In the genomic region with DNA sequence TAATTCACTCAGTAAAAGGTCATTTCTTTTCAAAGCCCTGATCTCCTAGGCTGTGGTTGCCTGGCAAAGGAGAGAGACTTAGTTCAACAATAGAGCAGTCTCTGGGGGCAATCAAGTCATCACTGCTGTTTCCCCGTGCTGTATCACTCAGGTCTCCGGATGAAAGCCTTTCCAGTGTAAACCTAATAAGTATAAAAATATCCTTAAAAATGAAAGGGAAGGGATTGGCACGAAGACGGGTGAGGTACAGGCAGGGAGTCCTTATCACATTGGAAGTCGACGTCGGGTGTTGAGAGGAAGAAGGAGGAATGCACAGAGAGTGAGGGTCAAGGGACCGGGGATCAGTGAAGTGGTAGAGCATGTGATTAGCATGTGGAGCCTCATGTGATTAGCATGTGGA, we compare ENCODE assay signal across 15 mouse cellular contexts. TPM values are rescaled to one million over a fixed set of nuclear protein-coding genes. Genes with fewer than 3 reads are reported as not detected.
DNase-seq lines count a peak whose midpoint lies in the region; ATAC-seq lines count a peak whose summit lies in the region.
"Had no signal": no experiment of that assay in that cellular context is flagged by ENCODE, and none has a peak within 500 bp of the region (broad histone marks: within the 10 kb centered on the region; RNA-seq: fewer than 3 reads in every experiment).

No protein-coding gene starts in this region.

- H3K4me2 ChIP-seq in hindbrain, embryonic 14.5 days (replicated peaks), result peak overlapping the region; percentile 73; the same call in 1 of the 2 replicates
- no peak overlapping the region for H3K4me2 ChIP-seq in midbrain, embryonic 15.5 days

- peaks cover 11% of the 10 kb centered on the region for H3K36me3 ChIP-seq in hindbrain, embryonic 14.5 days (replicated peaks; ENCODE audit: control insufficient read depth, insufficient read depth)
- no peaks in the 10 kb centered on the region for H3K36me3 ChIP-seq in hindbrain, embryonic 10.5 days
- H3K36me3 ChIP-seq in midbrain, embryonic 10.5 days, result peaks cover 3% of the 10 kb centered on the region; the same call in 1 of the 2 replicates
- no peaks in the 10 kb centered on the region for H3K36me3 ChIP-seq in midbrain, embryonic 15.5 days (replicated peaks)

- no peak overlapping the region for H3K9ac ChIP-seq in hindbrain, embryonic 14.5 days
- H3K9ac ChIP-seq in midbrain, embryonic 15.5 days, result no peak overlapping the region

- H3K27me3 ChIP-seq in hindbrain, embryonic 14.5 days (ENCODE audit: control insufficient read depth, insufficient read depth, low read length), result no peaks in the 10 kb centered on the region
- no peaks in the 10 kb centered on the region for H3K27me3 ChIP-seq in hindbrain, embryonic 10.5 days (ENCODE audit: insufficient read depth, poor library complexity, severe bottlenecking)
- no peaks in the 10 kb centered on the region for H3K27me3 ChIP-seq in midbrain, embryonic 10.5 days (ENCODE audit: low read depth, poor library complexity, severe bottlenecking)
- no peaks in the 10 kb centered on the region for H3K27me3 ChIP-seq in midbrain, embryonic 15.5 days (replicated peaks)

- peaks cover 17% of the 10 kb centered on the region for H3K4me1 ChIP-seq in hindbrain, embryonic 14.5 days (replicated peaks; ENCODE audit: control insufficient read depth, insufficient read depth, low read length)
- H3K4me1 ChIP-seq in hindbrain, embryonic 10.5 days (replicated peaks), result peaks cover 24% of the 10 kb centered on the region
- H3K4me1 ChIP-seq in midbrain, embryonic 10.5 days, result peaks cover 44% of the 10 kb centered on the region
- H3K4me1 ChIP-seq in midbrain, embryonic 15.5 days, result peaks cover 24% of the 10 kb centered on the region

- DNase-seq in embryo, embryonic 9.5 days (ENCODE audit: extremely low spot score), result peak; percentile 6
- DNase-seq in embryo, embryonic 11 days, result no peak
- no peak for DNase-seq in hindbrain, embryonic 14.5 days (ENCODE audit: low spot score)
- no peak for DNase-seq in hindbrain, embryonic 10.5 days (ENCODE audit: low spot score)
- DNase-seq in midbrain, embryonic 10.5 days (ENCODE audit: low spot score), result no peak
- no peak for DNase-seq in lung, postnatal 10 days
- no peak for DNase-seq in frontal cortex, postnatal 36 days (ENCODE audit: low spot score in 2 of 2)
- DNase-seq: gastrocnemius, postnatal 25 days; left cerebral cortex, postnatal 4 days; lung, adult 2 months; retina, postnatal 1 day; thymus, adult 18-20 months had no signal

- H3K27ac ChIP-seq in hindbrain, embryonic 14.5 days, result no peak overlapping the region
- no peak overlapping the region; the same call in 1 of the 2 replicates for H3K27ac ChIP-seq in hindbrain, embryonic 10.5 days
- H3K27ac ChIP-seq in midbrain, embryonic 10.5 days (replicated peaks), result peak overlapping the region; percentile 69
- H3K27ac ChIP-seq in midbrain, embryonic 15.5 days, result no peak overlapping the region

- no peak overlapping the region for H3K4me3 ChIP-seq in hindbrain, embryonic 14.5 days (replicated peaks; ENCODE audit: low read length)
- no peak overlapping the region for H3K4me3 ChIP-seq in hindbrain, embryonic 10.5 days
- peak overlapping the region; percentile 90 for H3K4me3 ChIP-seq in midbrain, embryonic 10.5 days
- no peak overlapping the region for H3K4me3 ChIP-seq in midbrain, embryonic 15.5 days

- ATAC-seq in hindbrain, embryonic 14.5 days (ENCODE audit: low FRiP score), result no peak
- ATAC-seq in midbrain, embryonic 15.5 days (replicated peaks), result no peak
- ATAC-seq: activated CD4-positive, CD25-positive, alpha-beta regulatory T cell, adult 4 months had no signal

- WGBS in hindbrain, embryonic 14.5 days, result 55% methylated on average over 8 of the region's 8 CpGs
- 74% methylated on average over 8 of the region's 8 CpGs for WGBS in hindbrain, embryonic 10.5 days
- WGBS in midbrain, embryonic 10.5 days, result 61% methylated on average over 8 of the region's 8 CpGs
- 44% methylated on average over 8 of the region's 8 CpGs for WGBS in midbrain, embryonic 15.5 days

- H3K9me3 ChIP-seq in hindbrain, embryonic 14.5 days (ENCODE audit: control insufficient read depth, low read length), result no peaks in the 10 kb centered on the region
- H3K9me3 ChIP-seq in hindbrain, embryonic 10.5 days, result no peaks in the 10 kb centered on the region
- no peaks in the 10 kb centered on the region for H3K9me3 ChIP-seq in midbrain, embryonic 10.5 days (replicated peaks)
- no peaks in the 10 kb centered on the region for H3K9me3 ChIP-seq in midbrain, embryonic 15.5 days
- H3K9me3 ChIP-seq: G1E had no signal

RNA-seq across cellular contexts. Expression of gene Dcp1b, which starts 2.0 kb away (rescaled TPM):
- polyA plus RNA-seq in hindbrain, embryonic 14.5 days (2014; fragmentation: Nextera tagmentation; extraction: Ambion mirVana), result 11.6 and 12.6 TPM in 2 replicates
- 10.0 and 11.1 TPM in 2 replicates for polyA plus RNA-seq in hindbrain, embryonic 10.5 days (2016; fragmentation: Nextera tagmentation; extraction: Ambion mirVana)
- 10.5 and 13.8 TPM in 2 replicates for polyA plus RNA-seq in midbrain, embryonic 10.5 days (2016; fragmentation: Nextera tagmentation; extraction: Ambion mirVana)
- polyA plus RNA-seq in midbrain, embryonic 15.5 days (2015; fragmentation: Nextera tagmentation; extraction: Ambion mirVana), result 13.8 and 14.2 TPM in 2 replicates

RNA-seq across cellular contexts. Expression of gene Cacna1c, which starts 19.1 kb away (rescaled TPM):
- polyA plus RNA-seq in hindbrain, embryonic 14.5 days (2014; fragmentation: Nextera tagmentation; extraction: Ambion mirVana), result 7.4 and 10.1 TPM in 2 replicates
- polyA plus RNA-seq in hindbrain, embryonic 10.5 days (2016; fragmentation: Nextera tagmentation; extraction: Ambion mirVana), result 2.7 and 2.8 TPM in 2 replicates
- polyA plus RNA-seq in midbrain, embryonic 10.5 days (2016; fragmentation: Nextera tagmentation; extraction: Ambion mirVana), result 1.4 and 1.5 TPM in 2 replicates
- polyA plus RNA-seq in midbrain, embryonic 15.5 days (2015; fragmentation: Nextera tagmentation; extraction: Ambion mirVana), result 7.3 and 7.9 TPM in 2 replicates
- polyA plus RNA-seq: G1E had no signal

RNA-seq across cellular contexts. Expression of gene Cacna2d4, which starts 59.2 kb away (rescaled TPM):
- 0.35 and 0.57 TPM in 2 replicates for polyA plus RNA-seq in hindbrain, embryonic 14.5 days (2014; fragmentation: Nextera tagmentation; extraction: Ambion mirVana)
- polyA plus RNA-seq in hindbrain, embryonic 10.5 days (2016; fragmentation: Nextera tagmentation; extraction: Ambion mirVana), result 0.02 and 0.09 TPM in 2 replicates
- 0.12 TPM in 1 of 2 replicates, not detected in the other for polyA plus RNA-seq in midbrain, embryonic 10.5 days (2016; fragmentation: Nextera tagmentation; extraction: Ambion mirVana)
- polyA plus RNA-seq in midbrain, embryonic 15.5 days (2015; fragmentation: Nextera tagmentation; extraction: Ambion mirVana), result 0.54 and 1.1 TPM in 2 replicates
- polyA plus RNA-seq: G1E had no signal
